Comparison of ENCODE assay signal across 8 mouse cellular contexts in genomic region chr9:37462764-37463163, GRCm38 (mm10). TPM values are rescaled to one million over a fixed set of nuclear protein-coding genes. Genes with fewer than 3 reads are reported as not detected.
DNase-seq lines count a peak whose midpoint lies in the region; ATAC-seq and TF ChIP-seq lines count a peak whose summit lies in the region.

No protein-coding gene starts in this region.

- no peak overlapping the region for H3K4me3 ChIP-seq in stomach, postnatal 0 days (ENCODE audit: low read depth, low read length)

- no peak for TF ChIP-seq EP300 in stomach, postnatal 0 days (optimal IDR thresholded peaks at IDR 0.05)

- peak; percentile 56; the same call in 1 of the 2 replicates for ATAC-seq in megakaryocyte-erythroid progenitor cell, adult 5-6 weeks (replicated peaks; ENCODE audit: low FRiP score, low TSS enrichment, poor library complexity, severe bottlenecking)
- no peak for ATAC-seq in stomach, postnatal 0 days (ENCODE audit: low FRiP score, low TSS enrichment)

- H3K27me3 ChIP-seq in stomach, postnatal 0 days (ENCODE audit: control insufficient read depth, insufficient read depth, low read length), result peaks cover 13% of the 10 kb centered on the region

- H3K9ac ChIP-seq in stomach, postnatal 0 days (ENCODE audit: low read length), result no peak overlapping the region

- DNase-seq in gastrocnemius, postnatal 10 days, result peak; percentile 44
- no peak for DNase-seq in gastrocnemius, adult 8-10 months (ENCODE audit: low spot score in 2 of 2)
- DNase-seq in A20 (ENCODE audit: low read depth, low spot score) (peak; percentile 51), ZHBTc4 (ENCODE audit: low read depth, low spot score) (peak; percentile 64)
- peak; percentile 29 for DNase-seq in embryo, embryonic 9.5 days (ENCODE audit: extremely low spot score)
- peak; percentile 74 for DNase-seq in kidney, postnatal 10 days
- DNase-seq in stomach, postnatal 0 days (ENCODE audit: low spot score), result peak; percentile 30

- no peaks in the 10 kb centered on the region for H3K36me3 ChIP-seq in stomach, postnatal 0 days (ENCODE audit: control insufficient read depth, insufficient read depth, low read length)

- no peak overlapping the region for H3K27ac ChIP-seq in stomach, postnatal 0 days (replicated peaks)

- H3K9me3 ChIP-seq in stomach, postnatal 0 days (ENCODE audit: control insufficient read depth, low read length), result no peaks in the 10 kb centered on the region

- no peak overlapping the region for H3K4me2 ChIP-seq in stomach, postnatal 0 days (replicated peaks; ENCODE audit: low read depth)

- H3K4me1 ChIP-seq in stomach, postnatal 0 days (replicated peaks; ENCODE audit: control insufficient read depth, insufficient read depth), result peaks cover 6% of the 10 kb centered on the region; the same call in 1 of the 2 replicates

- peak; percentile 81 for TF ChIP-seq CTCF in stomach, postnatal 0 days (IDR thresholded peaks at IDR 0.05; ENCODE audit: low read depth)

- 14% methylated on average over 7 of the region's 7 CpGs for WGBS in stomach, postnatal 0 days

RNA-seq across cellular contexts. Expression of gene Msantd2, which starts 26.4 kb away (rescaled TPM):
- 10 to 100 TPM in 1 of 2 experiments, 1 to 10 TPM in 1; 8.9 to 12.3 TPM for total RNA-seq in gastrocnemius, postnatal 10 days (2021)
- 1 to 10 TPM; 2.2 to 3.2 (median 2.3) TPM for total RNA-seq in gastrocnemius, adult 8-10 months (2022)
- 15.0 and 36.3 TPM in 2 replicates for total RNA-seq in megakaryocyte-erythroid progenitor cell, adult 5-6 weeks (2014; fragmentation: Nextera tagmentation)
- 17.1 and 21.6 TPM in 2 replicates for total RNA-seq in megakaryocyte-erythroid progenitor cell, adult 5-6 weeks (2017)
- polyA plus RNA-seq in stomach, postnatal 0 days (2015; fragmentation: Nextera tagmentation; extraction: Ambion mirVana), result 7.5 TPM in 2 replicates

RNA-seq across cellular contexts. Expression of gene Robo3, which starts 29.7 kb away (rescaled TPM):
- under 1 TPM; 0.18 to 0.21 TPM for total RNA-seq in gastrocnemius, postnatal 10 days (2021)
- total RNA-seq in gastrocnemius, adult 8-10 months (2022), result not detected
- 3.6 and 4.1 TPM in 2 replicates for total RNA-seq in megakaryocyte-erythroid progenitor cell, adult 5-6 weeks (2014; fragmentation: Nextera tagmentation)
- 1.1 and 1.3 TPM in 2 replicates for total RNA-seq in megakaryocyte-erythroid progenitor cell, adult 5-6 weeks (2017)
- 0.02 and 0.11 TPM in 2 replicates for polyA plus RNA-seq in stomach, postnatal 0 days (2015; fragmentation: Nextera tagmentation; extraction: Ambion mirVana)

Comparison
In these comparisons a context has a peak if more than half of its experiments do, and no peak if none do; other contexts are left out.
1. DNase-seq: peak in gastrocnemius, postnatal 10 days (single experiment), A20 (single experiment), ZHBTc4 (single experiment), embryo, embryonic 9.5 days (single experiment), kidney, postnatal 10 days (single experiment) and stomach, postnatal 0 days (single experiment); none in gastrocnemius, adult 8-10 months (0 of 2).